Mouse (Mus musculus) adrenal gland, postnatal 14 days (tissue): ENCODE data around the gene Fgfr2. TPM values are rescaled to one million over a fixed set of nuclear protein-coding genes. Genes with fewer than 3 reads are reported as not detected.

Experiments used
- DNase-seq: peaks from one replicate; pipeline ENCODE4 v3.0.0; 2021; ENCODE audit warnings: mixed read lengths
- total RNA-seq: library from RNA; stranded (reverse); gene quantifications from 2 replicates; pipeline ENCODE4 v1.2.3, GENCODE M21; 2021

Gene Fgfr2
- total RNA-seq, 1 experiment from 2014 or later = 227 TPM

GRCm38 (mm10) chr7:130967901-130968300 lies 2155.2 kb downstream of the Fgfr2 start:
- DNase-seq = no peak

- DNase-seq = no peak
Observed at GRCm38 (mm10) chr7:130966876-130967275, 2156.3 kb downstream of the Fgfr2 start.

GRCm38 (mm10) chr7:130966451-130966850 lies 2156.7 kb downstream of the Fgfr2 start:
- DNase-seq = no peak

GRCm38 (mm10) chr7:130965909-130966365 lies 2157.2 kb downstream of the Fgfr2 start:
- peak; percentile 24 for DNase-seq

- DNase-seq = no peak
Observed at GRCm38 (mm10) chr7:130965396-130965795, 2157.8 kb downstream of the Fgfr2 start.

- peak; percentile 84 for DNase-seq
Observed at GRCm38 (mm10) chr7:130964686-130965085, 2158.5 kb downstream of the Fgfr2 start.

GRCm38 (mm10) chr7:130961429-130961828 lies 2161.7 kb downstream of the Fgfr2 start:
- no peak for DNase-seq

- no peak for DNase-seq
Observed at GRCm38 (mm10) chr7:130959868-130960267, 2163.3 kb downstream of the Fgfr2 start.

- no peak for DNase-seq
Observed at GRCm38 (mm10) chr7:130958551-130958950, 2164.6 kb downstream of the Fgfr2 start.

GRCm38 (mm10) chr7:130954177-130954601 lies 2169.0 kb downstream of the Fgfr2 start:
- no peak for DNase-seq

GRCm38 (mm10) chr7:130953376-130953775 lies 2169.8 kb downstream of the Fgfr2 start:
- no peak for DNase-seq

- no peak for DNase-seq
Observed at GRCm38 (mm10) chr7:130951004-130951403, 2172.1 kb downstream of the Fgfr2 start.

- DNase-seq = no peak
Observed at GRCm38 (mm10) chr7:130950482-130950881, 2172.7 kb downstream of the Fgfr2 start.

GRCm38 (mm10) chr7:130949331-130949751 lies 2173.8 kb downstream of the Fgfr2 start:
- DNase-seq = peak; percentile 67

- peak; percentile 43 for DNase-seq
Observed at GRCm38 (mm10) chr7:130948563-130949208, 2174.5 kb downstream of the Fgfr2 start.

- no peak for DNase-seq
Observed at GRCm38 (mm10) chr7:130946303-130946702, 2176.8 kb downstream of the Fgfr2 start.

GRCm38 (mm10) chr7:130945730-130946129 lies 2177.4 kb downstream of the Fgfr2 start:
- DNase-seq = no peak

GRCm38 (mm10) chr7:130944766-130945475 lies 2178.2 kb downstream of the Fgfr2 start:
- no peak for DNase-seq

- DNase-seq = no peak
Observed at GRCm38 (mm10) chr7:130943280-130943895, 2179.8 kb downstream of the Fgfr2 start.

- DNase-seq = peak; percentile 33
Observed at GRCm38 (mm10) chr7:130940733-130941132, 2182.4 kb downstream of the Fgfr2 start.

GRCm38 (mm10) chr7:130938896-130939295 lies 2184.3 kb downstream of the Fgfr2 start:
- peak; percentile 11 for DNase-seq

- DNase-seq = peak; percentile 9
Observed at GRCm38 (mm10) chr7:130938005-130938404, 2185.1 kb downstream of the Fgfr2 start.

GRCm38 (mm10) chr7:130937266-130937841 lies 2185.8 kb downstream of the Fgfr2 start:
- peak; percentile 15 for DNase-seq
